ENCODE assay signal across 8 mouse cellular contexts in the genomic region with DNA sequence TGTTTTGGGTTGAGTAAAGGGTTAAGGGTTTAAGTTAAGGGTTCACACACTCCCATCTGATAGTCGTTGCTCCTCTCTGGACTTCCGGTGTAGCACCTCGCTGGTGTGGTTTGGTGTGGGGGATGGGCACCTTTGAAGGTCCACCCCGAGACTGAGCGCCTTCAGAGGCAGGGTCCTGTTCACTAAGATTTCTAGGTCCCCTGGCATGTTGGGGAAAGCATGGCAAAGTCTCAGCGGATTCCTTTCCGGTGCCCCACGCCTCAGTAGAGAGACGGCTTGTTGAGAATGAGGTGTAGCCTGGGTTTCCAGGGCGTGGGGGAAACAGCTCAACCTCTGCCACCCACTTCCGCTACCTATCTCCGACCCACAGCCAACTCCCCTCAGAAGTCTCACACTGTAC. TPM values are rescaled to one million over a fixed set of nuclear protein-coding genes. Genes with fewer than 3 reads are reported as not detected.
DNase-seq lines count a peak whose midpoint lies in the region; ATAC-seq lines count a peak whose summit lies in the region.

No protein-coding gene starts in this region.

- intact Hi-C loops in left cerebral cortex, postnatal 25 days (cut with DNase I): loop anchor here (2.0 kb wide), 1 partner anchor 101 kb away; a partner anchor contains a TSS

- H3K9ac ChIP-seq in heart, embryonic 12.5 days: peak overlapping the region; percentile 97
- peak overlapping the region; percentile 85 for H3K9ac ChIP-seq in stomach, embryonic 16.5 days (ENCODE audit: low read length)

- H3K9me3 ChIP-seq in heart, embryonic 12.5 days (replicated peaks): no peaks in the 10 kb centered on the region
- H3K9me3 ChIP-seq in megakaryocyte, embryonic 14.5 days: no peaks in the 10 kb centered on the region
- no peaks in the 10 kb centered on the region for H3K9me3 ChIP-seq in stomach, embryonic 16.5 days (replicated peaks; ENCODE audit: control insufficient read depth, low read length)

- peak overlapping the region; percentile 99 for H3K4me3 ChIP-seq in heart, embryonic 12.5 days
- peak overlapping the region; percentile 92 for H3K4me3 ChIP-seq in megakaryocyte, embryonic 14.5 days (replicated peaks)
- peak overlapping the region; percentile 98 for H3K4me3 ChIP-seq in stomach, embryonic 16.5 days (replicated peaks; ENCODE audit: low read length)

- peaks cover 16% of the 10 kb centered on the region for H3K36me3 ChIP-seq in heart, embryonic 12.5 days
- H3K36me3 ChIP-seq in megakaryocyte, embryonic 14.5 days (replicated peaks; ENCODE audit: low read length): peaks cover 21% of the 10 kb centered on the region
- H3K36me3 ChIP-seq in stomach, embryonic 16.5 days (ENCODE audit: control insufficient read depth, insufficient read depth, low read length): peaks cover 1% of the 10 kb centered on the region; the same call in 1 of the 2 replicates

- no peaks in the 10 kb centered on the region for H3K27me3 ChIP-seq in heart, embryonic 12.5 days (replicated peaks)
- no peaks in the 10 kb centered on the region for H3K27me3 ChIP-seq in megakaryocyte, embryonic 14.5 days (replicated peaks)
- H3K27me3 ChIP-seq in stomach, embryonic 16.5 days (ENCODE audit: control insufficient read depth, insufficient read depth, low read length): no peaks in the 10 kb centered on the region

- 20% methylated on average over 12 of the region's 12 CpGs for WGBS in heart, embryonic 12.5 days
- WGBS in stomach, embryonic 16.5 days: 19% methylated on average over 12 of the region's 12 CpGs

- peaks cover 44% of the 10 kb centered on the region for H3K4me1 ChIP-seq in heart, embryonic 12.5 days (replicated peaks)
- H3K4me1 ChIP-seq in megakaryocyte, embryonic 14.5 days: peaks cover 49% of the 10 kb centered on the region
- peaks cover 31% of the 10 kb centered on the region; the same call in 1 of the 2 replicates for H3K4me1 ChIP-seq in stomach, embryonic 16.5 days (ENCODE audit: control insufficient read depth, insufficient read depth, low read length)

- peak overlapping the region; percentile 81 for H3K27ac ChIP-seq in heart, embryonic 12.5 days (ENCODE audit: poor library complexity, severe bottlenecking)
- H3K27ac ChIP-seq in stomach, embryonic 16.5 days (ENCODE audit: low read length): peak overlapping the region; percentile 89

- peak; percentile 66 for DNase-seq in adrenal gland, postnatal 14 days
- DNase-seq in adrenal gland, postnatal 4 days (ENCODE audit: low spot score in 2 of 2): no peak
- DNase-seq in c-Kit-negative CD71-positive TER-119-positive erythroid progenitor cells, embryonic 14.5 days (ENCODE audit: low read depth, low spot score): peak; percentile 47
- DNase-seq in kidney, postnatal 14 days: peak; percentile 37
- no peak for DNase-seq in left cerebral cortex, postnatal 25 days (ENCODE audit: low spot score in 2 of 2)

- H3K4me2 ChIP-seq in heart, embryonic 12.5 days: peak overlapping the region; percentile 89
- H3K4me2 ChIP-seq in stomach, embryonic 16.5 days (ENCODE audit: low read depth, low read length): peak overlapping the region; percentile 89

- ATAC-seq in heart, embryonic 12.5 days (ENCODE audit: insufficient number of reproducible peaks, low FRiP score): no peak
- ATAC-seq in stomach, embryonic 16.5 days (ENCODE audit: insufficient read depth, low FRiP score): peak; percentile 21; the same call in 1 of the 2 replicates

RNA-seq across cellular contexts. Expression of a gene that starts 1.1 kb away (rescaled TPM):
- total RNA-seq in adrenal gland, postnatal 14 days (2021): 73.0 and 75.7 TPM in 2 replicates
- 100 to 1,000 TPM in 1 of 2 experiments, 10 to 100 TPM in 1; 98.7 to 123 TPM for total RNA-seq in adrenal gland, postnatal 4 days (2021)
- polyA plus RNA-seq in heart, embryonic 12.5 days (2016; fragmentation: Nextera tagmentation; extraction: Ambion mirVana): 61.6 and 63.9 TPM in 2 replicates
- 44.3 and 152 TPM in 2 replicates for polyA plus RNA-seq in megakaryocyte, embryonic 14.5 days (2012; ENCODE audit: insufficient read depth, low replicate concordance)
- 54.1 and 56.4 TPM in 2 replicates for polyA plus RNA-seq in stomach, embryonic 16.5 days (2015; fragmentation: Nextera tagmentation; extraction: Ambion mirVana)
- total RNA-seq in left cerebral cortex, postnatal 25 days (2021): 10 to 100 TPM; 87.9 to 92.8 TPM

RNA-seq across cellular contexts. Expression of a gene that starts 12.7 kb away (rescaled TPM):
- total RNA-seq in adrenal gland, postnatal 14 days (2021): not detected in 2 replicates
- total RNA-seq in adrenal gland, postnatal 4 days (2021): not detected
- 1.7 and 1.8 TPM in 2 replicates for polyA plus RNA-seq in heart, embryonic 12.5 days (2016; fragmentation: Nextera tagmentation; extraction: Ambion mirVana)
- 2.6 TPM in 1 of 2 replicates, not detected in the other for polyA plus RNA-seq in megakaryocyte, embryonic 14.5 days (2012; ENCODE audit: insufficient read depth, low replicate concordance)
- polyA plus RNA-seq in stomach, embryonic 16.5 days (2015; fragmentation: Nextera tagmentation; extraction: Ambion mirVana): 7.2 and 8.9 TPM in 2 replicates
- total RNA-seq in left cerebral cortex, postnatal 25 days (2021): not detected

RNA-seq across cellular contexts. Expression of a gene that starts 22.7 kb away (rescaled TPM):
- 144 and 153 TPM in 2 replicates for total RNA-seq in adrenal gland, postnatal 14 days (2021)
- 100 to 1,000 TPM; 153 to 164 TPM for total RNA-seq in adrenal gland, postnatal 4 days (2021)
- polyA plus RNA-seq in heart, embryonic 12.5 days (2016; fragmentation: Nextera tagmentation; extraction: Ambion mirVana): 400 and 410 TPM in 2 replicates
- polyA plus RNA-seq in megakaryocyte, embryonic 14.5 days (2012; ENCODE audit: insufficient read depth, low replicate concordance): 21.6 and 178 TPM in 2 replicates
- 377 and 400 TPM in 2 replicates for polyA plus RNA-seq in stomach, embryonic 16.5 days (2015; fragmentation: Nextera tagmentation; extraction: Ambion mirVana)
- total RNA-seq in left cerebral cortex, postnatal 25 days (2021): 10 to 100 TPM; 83.4 to 84.4 TPM

RNA-seq across cellular contexts. Expression of a gene that starts 23.1 kb away (rescaled TPM):
- 29.0 and 29.9 TPM in 2 replicates for total RNA-seq in adrenal gland, postnatal 14 days (2021)
- 10 to 100 TPM; 36.5 to 42.2 TPM for total RNA-seq in adrenal gland, postnatal 4 days (2021)
- polyA plus RNA-seq in heart, embryonic 12.5 days (2016; fragmentation: Nextera tagmentation; extraction: Ambion mirVana): 42.8 and 43.0 TPM in 2 replicates
- 4.8 and 48.1 TPM in 2 replicates for polyA plus RNA-seq in megakaryocyte, embryonic 14.5 days (2012; ENCODE audit: insufficient read depth, low replicate concordance)
- polyA plus RNA-seq in stomach, embryonic 16.5 days (2015; fragmentation: Nextera tagmentation; extraction: Ambion mirVana): 45.8 and 52.1 TPM in 2 replicates
- total RNA-seq in left cerebral cortex, postnatal 25 days (2021): 10 to 100 TPM; 24.9 to 25.6 TPM

RNA-seq across cellular contexts. Expression of a gene that starts 35.1 kb away (rescaled TPM):
- total RNA-seq in adrenal gland, postnatal 14 days (2021): 210 and 236 TPM in 2 replicates
- 100 to 1,000 TPM; 236 to 266 TPM for total RNA-seq in adrenal gland, postnatal 4 days (2021)
- polyA plus RNA-seq in heart, embryonic 12.5 days (2016; fragmentation: Nextera tagmentation; extraction: Ambion mirVana): 190 and 194 TPM in 2 replicates
- 369 and 449 TPM in 2 replicates for polyA plus RNA-seq in megakaryocyte, embryonic 14.5 days (2012; ENCODE audit: insufficient read depth, low replicate concordance)
- polyA plus RNA-seq in stomach, embryonic 16.5 days (2015; fragmentation: Nextera tagmentation; extraction: Ambion mirVana): 203 and 207 TPM in 2 replicates
- 100 to 1,000 TPM; 197 to 233 TPM for total RNA-seq in left cerebral cortex, postnatal 25 days (2021)

Comparison
In these comparisons a context has a peak if more than half of its experiments do, and no peak if none do; other contexts are left out.
1. DNase-seq: peak in adrenal gland, postnatal 14 days (single experiment), c-Kit-negative CD71-positive TER-119-positive erythroid progenitor cells, embryonic 14.5 days (single experiment) and kidney, postnatal 14 days (single experiment); none in adrenal gland, postnatal 4 days (0 of 2) and left cerebral cortex, postnatal 25 days (0 of 2).
2. Peak in every context shown above with its lines, with median percentiles within 50 percentile points of each other: H3K4me3 ChIP-seq.